Mouse (Mus musculus) bone marrow macrophage, adult 2 months (primary cell): Measurements from ENCODE around the gene Gm38431. TPM values are rescaled to one million over a fixed set of nuclear protein-coding genes. Genes with fewer than 3 reads are reported as not detected.
A peak's percentile ranks its signal among the peaks of the same experiment; 100 is the strongest.

Source experiments
- H3K27ac ChIP-seq: 2 replicates; pipeline ENCODE4 v1.5.1; 2012; ENCODE audit warnings: low read depth, low read length; ENCODE audit not compliant: insufficient read depth
- H3K4me1 ChIP-seq: 2 replicates; pipeline ENCODE4 v1.6.1; 2012; ENCODE audit warnings: low read length; ENCODE audit not compliant: control insufficient read depth, insufficient read depth
- H3K4me3 ChIP-seq: 2 replicates; pipeline ENCODE4 v1.5.1; 2012; ENCODE audit warnings: mild to moderate bottlenecking, low read length, moderate library complexity; ENCODE audit not compliant: insufficient read depth
- CTCF ChIP-seq: IDR thresholded peaks from 2 replicates; pipeline ENCODE4 v1.5.1; 2012; ENCODE audit warnings: low read depth, mild to moderate bottlenecking, low read length, moderate library complexity
- POLR2A ChIP-seq: IDR thresholded peaks from 2 replicates; pipeline ENCODE4 v1.6.1; 2012; ENCODE audit warnings: mild to moderate bottlenecking, low read depth, low read length, borderline replicate concordance
- polyA plus RNA-seq: library from polyadenylated mRNA; stranded (reverse); fragments of >200 nt; gene quantifications from 2 replicates; pipeline ENCODE4 v1.2.4, GENCODE M21; 2012; ENCODE audit not compliant: missing spikeins, insufficient read depth, insufficient read length

Gene Gm38431
- polyA plus RNA-seq: 0.56 and 1.3 TPM in 2 replicates

DNA sequence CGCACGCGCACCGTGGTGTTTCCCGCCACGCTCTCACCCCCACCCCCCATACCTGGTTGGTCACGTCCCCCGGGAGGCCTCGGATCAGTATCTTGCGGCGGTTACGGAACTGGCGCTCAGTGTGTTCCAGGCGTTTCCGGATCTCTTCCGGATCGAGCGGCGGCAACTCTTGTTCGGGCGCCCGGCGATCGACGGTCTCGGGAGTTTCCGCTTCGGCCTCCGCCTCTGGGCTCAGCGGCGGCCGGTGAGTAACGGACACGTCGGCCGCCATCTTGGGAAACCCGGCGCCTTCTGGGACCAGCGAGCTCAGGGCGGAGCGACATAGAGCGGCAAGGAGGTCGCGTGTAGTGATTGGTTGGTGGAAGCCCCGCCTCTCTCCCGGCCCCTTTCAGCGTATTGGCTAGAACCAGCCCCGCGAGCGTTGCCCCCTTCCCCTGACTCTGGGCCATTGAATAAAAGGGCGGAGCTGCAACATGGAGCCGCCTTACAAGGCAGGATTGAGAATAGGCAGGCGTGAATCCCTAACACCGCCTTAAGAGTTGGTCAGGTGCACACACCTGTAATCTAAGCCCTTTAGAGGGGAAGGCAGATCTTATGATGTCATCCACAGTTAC lies at the start of gene Gm38431, which contains the start of gene Raver1:
Gm38431 (minus strand) TSS at position 291 of the 614 bp plus-strand sequence.
Raver1 (minus strand) TSS at position 302 of the 614 bp plus-strand sequence.
- TF ChIP-seq CTCF: no peak
- TF ChIP-seq POLR2A: peak; percentile 88; the same call in 1 of the 2 replicates
- peaks cover 14% of the 10 kb centered on the region for H3K4me1 ChIP-seq
- H3K4me3 ChIP-seq: peak within 1 kb of the TSS; percentile 61
- peak within 1 kb of the TSS; percentile 75 for H3K27ac ChIP-seq

DNA sequence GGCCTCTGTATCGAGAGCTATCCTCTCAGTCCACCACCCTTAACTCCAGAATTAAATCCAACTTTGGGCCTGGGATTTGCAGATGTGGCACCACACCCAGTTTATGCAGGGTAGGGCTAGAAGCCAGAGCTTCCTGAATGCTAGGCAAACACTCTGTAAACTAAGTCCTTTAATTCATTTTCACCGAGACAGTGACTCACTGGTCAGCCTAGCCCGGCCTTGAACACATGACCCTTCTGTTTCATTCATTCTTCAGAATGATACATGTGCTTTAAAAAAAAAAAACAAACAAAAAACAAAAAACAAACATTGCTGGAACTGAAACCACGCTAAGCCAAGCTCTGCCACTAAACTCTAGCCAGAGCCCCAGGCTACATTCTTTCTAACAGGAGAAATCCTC lies 46.6 kb upstream of the Gm38431 start:
- Histone ChIP-seq H3K4me1 (peaks cover 31% of the 10 kb centered on the region), H3K27ac (no peak overlapping the region), H3K4me3 (no peak overlapping the region)
- TF ChIP-seq CTCF (no peak), POLR2A (no peak)

DNA sequence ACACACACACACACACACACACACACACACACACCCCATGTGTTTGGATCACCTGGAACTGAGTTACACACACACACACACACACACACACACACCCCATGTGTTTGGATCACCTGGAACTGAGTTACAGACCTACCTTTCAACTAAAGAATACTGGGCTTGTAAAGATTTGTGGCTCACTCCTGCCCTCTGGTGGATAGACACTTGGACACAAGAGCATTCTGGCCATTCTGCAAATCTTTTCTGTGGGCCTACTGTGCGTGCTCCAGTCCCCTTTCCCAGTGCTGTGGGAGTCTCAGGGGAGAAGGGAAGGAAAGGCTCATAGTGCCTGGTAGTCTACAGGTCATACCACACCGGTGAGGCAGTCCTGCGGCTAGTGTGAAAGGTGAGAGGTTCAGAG lies 45.4 kb upstream of the Gm38431 start:
- Histone ChIP-seq H3K4me1 (peaks cover 33% of the 10 kb centered on the region), H3K27ac (no peak overlapping the region)

DNA sequence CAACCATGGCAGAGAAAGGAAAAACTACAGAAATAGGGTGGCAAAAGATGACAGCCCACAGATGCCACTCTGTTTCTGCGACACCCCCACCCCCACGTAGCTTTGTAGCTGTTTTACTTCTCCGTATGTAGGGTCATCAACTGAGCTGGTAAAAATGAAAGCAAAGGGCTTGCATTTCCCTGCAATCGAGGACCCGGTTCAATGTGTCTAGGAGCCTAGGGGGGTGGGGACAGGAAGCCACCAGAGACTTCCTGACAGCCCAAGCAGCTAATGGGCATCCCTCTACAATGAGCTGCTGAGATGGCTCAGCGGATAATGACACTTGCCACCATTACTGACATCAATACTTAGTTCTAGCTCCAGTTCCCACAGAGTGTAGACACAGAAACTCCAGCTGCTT lies 44.6 kb upstream of the Gm38431 start:
- Histone ChIP-seq H3K4me3 (no peak overlapping the region; the same call in 1 of the 2 replicates), H3K4me1 (peaks cover 33% of the 10 kb centered on the region), H3K27ac (peak overlapping the region; percentile 47; the same call in 1 of the 2 replicates)
- TF ChIP-seq CTCF: no peak
- TF ChIP-seq POLR2A: no peak

More for the DNA sequence above, 45.4 kb upstream of the Gm38431 start:
- TF ChIP-seq POLR2A: no peak
- peak; percentile 27; the same call in 1 of the 2 replicates for TF ChIP-seq CTCF
- no peak overlapping the region for H3K4me3 ChIP-seq

DNA sequence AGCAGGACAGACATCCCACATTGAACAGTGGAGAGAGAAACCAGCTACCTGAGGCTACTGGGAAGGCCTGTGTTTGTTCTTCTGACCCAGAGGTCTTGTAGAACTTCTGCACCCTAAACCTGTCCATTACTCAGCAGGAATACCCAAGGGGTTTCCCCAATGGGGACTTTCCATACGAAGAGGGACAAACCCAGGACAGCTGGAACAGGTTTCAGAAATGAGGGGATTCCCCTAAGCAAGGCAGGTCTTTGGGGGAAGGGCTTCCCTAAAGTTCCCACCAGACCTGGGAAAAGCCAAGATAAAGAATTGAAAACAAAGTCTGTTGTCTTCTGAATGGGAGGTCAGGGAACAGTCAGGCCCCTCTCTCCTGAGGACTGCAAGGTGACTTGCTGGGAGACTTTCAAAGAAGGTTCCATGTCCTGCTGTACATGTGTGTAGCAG lies 44.2 kb upstream of the Gm38431 start:
- peaks cover 33% of the 10 kb centered on the region for H3K4me1 ChIP-seq
- H3K27ac ChIP-seq: peak overlapping the region; percentile 47
- no peak for TF ChIP-seq CTCF
- TF ChIP-seq POLR2A: no peak
- no peak overlapping the region; the same call in 1 of the 2 replicates for H3K4me3 ChIP-seq

DNA sequence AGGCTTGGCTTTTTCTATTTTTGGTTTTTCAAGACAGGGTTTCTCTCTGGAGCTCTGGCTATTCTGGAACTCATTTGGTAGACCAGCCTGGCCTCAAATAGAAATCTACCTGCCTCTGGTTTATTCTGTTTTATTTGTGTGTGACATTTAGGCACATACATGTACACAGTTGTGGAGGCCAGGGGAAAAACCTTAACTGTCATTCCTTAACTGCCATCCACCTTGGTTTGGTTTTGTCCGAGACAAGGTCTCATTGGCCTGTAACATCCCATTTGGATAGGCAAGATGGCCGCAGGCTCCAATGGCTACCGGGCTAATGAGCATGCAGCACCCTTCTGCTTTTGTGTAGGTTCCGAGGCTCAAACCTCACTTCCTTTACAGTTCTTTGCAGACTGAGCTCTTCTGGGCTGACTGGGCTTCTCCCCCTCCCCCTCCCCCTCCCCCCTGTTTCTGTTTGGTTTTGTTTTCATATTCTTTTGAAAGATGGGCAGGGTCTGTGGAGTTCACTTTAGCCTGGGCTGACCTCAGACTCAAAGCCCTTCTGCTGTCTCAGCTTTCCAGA lies 43.6 kb upstream of the Gm38431 start:
- Histone ChIP-seq H3K27ac (peak overlapping the region; percentile 47), H3K4me3 (no peak overlapping the region), H3K4me1 (peaks cover 33% of the 10 kb centered on the region)
- TF ChIP-seq CTCF (no peak), POLR2A (no peak)

DNA sequence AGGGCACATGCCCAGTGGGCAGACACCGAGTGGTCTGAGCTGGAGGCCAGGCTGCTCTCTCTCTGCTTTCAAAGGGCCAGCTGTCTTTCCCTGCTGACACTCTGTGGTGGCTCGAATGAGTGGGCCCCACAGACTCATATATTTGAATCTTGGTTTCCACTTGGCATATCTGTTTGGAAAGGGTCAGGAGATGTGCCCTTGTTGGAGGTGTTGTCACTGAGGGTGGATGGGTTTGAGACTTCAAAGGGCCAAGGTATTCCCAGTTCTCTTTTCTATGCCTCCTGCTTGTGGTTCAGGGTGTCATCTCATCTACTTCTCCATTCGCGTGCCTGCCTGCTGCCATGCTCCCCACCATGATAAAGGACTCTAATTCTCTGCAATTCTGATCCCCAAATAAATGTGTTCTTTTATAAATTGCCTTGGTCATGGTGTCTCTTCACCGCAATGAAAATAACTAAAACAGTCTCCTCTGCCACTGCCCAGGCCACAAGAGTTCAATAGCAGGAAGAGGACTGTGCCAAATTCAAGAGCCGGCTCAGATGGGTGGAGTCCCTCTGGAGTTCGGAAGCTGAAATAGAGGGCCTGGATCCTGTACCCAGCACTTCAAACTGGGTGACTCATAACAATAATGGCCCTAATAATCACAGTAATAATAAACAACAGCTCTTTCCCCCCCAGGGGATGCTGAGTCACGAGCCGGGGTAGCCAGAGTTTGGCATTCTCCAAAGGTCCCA lies 43.0 kb upstream of the Gm38431 start:
- peaks cover 37% of the 10 kb centered on the region for H3K4me1 ChIP-seq
- peak overlapping the region; percentile 43 for H3K27ac ChIP-seq
- no peak for TF ChIP-seq CTCF
- no peak overlapping the region for H3K4me3 ChIP-seq

DNA sequence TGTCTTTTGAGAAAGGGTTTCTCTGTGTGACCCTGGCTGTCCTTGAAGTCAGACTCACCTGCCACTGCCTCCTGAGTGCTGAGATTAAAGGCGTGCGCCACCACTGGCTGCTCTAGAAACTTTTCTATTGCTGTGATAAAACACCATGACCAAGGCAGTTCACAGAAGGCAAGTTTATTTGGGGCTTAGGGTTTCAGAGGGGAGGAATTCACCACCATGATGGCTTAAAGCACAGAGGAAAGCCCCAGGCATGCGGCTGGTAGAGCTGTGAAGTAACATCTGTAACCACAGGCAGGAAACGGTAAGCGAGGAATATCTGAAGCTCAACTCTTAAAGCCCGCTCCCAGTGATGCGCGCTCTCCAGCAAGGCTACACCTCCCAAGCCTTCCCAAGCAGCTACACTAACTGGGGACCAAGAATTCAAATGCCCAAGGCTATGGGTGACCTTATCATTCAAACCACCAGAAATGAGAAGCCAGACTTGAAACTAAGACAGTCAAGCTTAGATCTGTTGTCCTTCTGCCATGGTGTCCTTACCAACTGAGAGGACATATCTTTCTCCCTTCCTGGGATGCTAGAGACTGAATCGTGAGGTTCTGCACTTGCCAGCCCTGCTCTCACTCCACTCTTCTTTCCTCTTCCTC lies 41.4 kb upstream of the Gm38431 start:
- H3K27ac ChIP-seq: no peak overlapping the region

DNA sequence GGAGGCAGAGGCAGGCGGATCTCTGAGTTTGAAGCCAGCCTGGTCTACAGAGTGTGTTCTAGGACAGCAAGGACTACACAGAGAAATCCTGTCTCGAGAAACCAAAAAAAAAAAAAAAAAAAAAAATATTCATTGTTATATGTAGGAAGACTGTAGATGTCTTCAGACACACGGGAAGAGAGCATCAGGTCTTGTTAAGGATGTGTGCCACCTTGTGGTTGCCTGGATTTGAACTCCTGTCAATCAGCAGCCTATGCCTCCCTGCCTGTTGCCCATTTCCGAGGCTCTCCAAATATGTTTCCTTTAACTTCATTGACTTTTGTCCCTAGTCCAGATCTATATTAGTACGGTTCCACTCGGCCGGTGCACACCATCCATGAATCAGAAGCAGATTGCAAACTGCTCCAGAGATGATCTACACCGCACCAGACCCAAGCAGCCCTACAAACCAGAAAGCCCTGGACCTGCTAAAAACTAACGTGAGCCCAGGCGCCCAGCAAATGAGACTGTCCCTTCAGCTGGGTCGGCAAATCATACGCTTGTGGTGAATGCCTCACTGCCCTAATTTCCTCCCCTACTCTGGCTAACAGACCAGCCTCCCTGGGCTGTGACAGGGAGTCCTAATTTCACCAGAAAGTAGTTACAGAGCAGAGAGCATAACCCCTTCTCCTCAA lies 40.4 kb upstream of the Gm38431 start:
- TF ChIP-seq POLR2A (no peak), CTCF (no peak)
- Histone ChIP-seq H3K27ac (no peak overlapping the region), H3K4me1 (peaks cover 41% of the 10 kb centered on the region), H3K4me3 (no peak overlapping the region)

More for the DNA sequence above, 41.4 kb upstream of the Gm38431 start:
- no peak overlapping the region for H3K4me3 ChIP-seq
- peaks cover 41% of the 10 kb centered on the region for H3K4me1 ChIP-seq
- TF ChIP-seq POLR2A (no peak), CTCF (no peak)
